Mouse (Mus musculus): ENCODE results near the gene Naa50.
A peak's percentile ranks its signal among the peaks of the same experiment; 100 is the strongest.

GRCm38 (mm10) chr16:44173155-44173941 is 33.7 kb downstream of the Naa50 start, which contains the start of gene Usf3:
- no peak; the same call in 1 of the 2 replicates for TF ChIP-seq POLR2A (IDR thresholded peaks at IDR 0.05; ENCODE audit: low read depth, low read length)
- no peak for TF ChIP-seq CTCF (conservative IDR thresholded peaks at IDR 0.05 in 1 of 2, IDR thresholded peaks at IDR 0.05 in 1 of 2; ENCODE audit: low read depth in 2 of 2, low read length in 2 of 2)
- no peak for TF ChIP-seq EP300 (IDR thresholded peaks at IDR 0.05; ENCODE audit: low read length)
- no peak for TF ChIP-seq ELF1 (IDR thresholded peaks at IDR 0.05; ENCODE audit: low read depth, low read length)
- no peak for TF ChIP-seq MAX (IDR thresholded peaks at IDR 0.05; ENCODE audit: low read length)
- TF ChIP-seq MAFK (IDR thresholded peaks at IDR 0.05; ENCODE audit: insufficient replicate concordance, low read length), result no peak
- TF ChIP-seq JUND (conservative IDR thresholded peaks at IDR 0.05; ENCODE audit: low read depth, low read length), result no peak
- no peak for TF ChIP-seq NRF1 (IDR thresholded peaks at IDR 0.05; ENCODE audit: low read depth, low read length)
- TF ChIP-seq ZC3H11A (IDR thresholded peaks at IDR 0.05; ENCODE audit: low read depth, low read length), result no peak
- TF ChIP-seq CHD1 (IDR thresholded peaks at IDR 0.05; ENCODE audit: low read depth, low read length), result 0 out of 2 replicates have a peak, but pooled peaks have one; percentile 45

All from CH12.LX (cell line).